18 mouse cellular contexts compared by ENCODE assay signal in genomic region chr1:55525748-55526147, GRCm38 (mm10).
"Had no signal": no experiment of that assay in that cellular context is flagged by ENCODE, and none has a peak within 500 bp of the region (broad histone marks: within the 10 kb centered on the region; RNA-seq: fewer than 3 reads in every experiment).

No protein-coding gene starts in this region.

- H3K4me2 ChIP-seq: liver, embryonic 12.5 days; lung, embryonic 14.5 days; midbrain, embryonic 11.5 days; neural tube, embryonic 13.5 days; neural tube, embryonic 15.5 days had no signal

- DNase-seq: lung, adult 18-20 months; lung, embryonic 14.5 days; lung, postnatal 10 days; lung, postnatal 4 days; midbrain, embryonic 14.5 days; retina, postnatal 1 day; right cerebral cortex, adult 18-20 months; thymus, adult 2 months; thymus, postnatal 25 days; thymus, postnatal 4 days had no signal

- H3K27ac ChIP-seq: liver, embryonic 12.5 days; liver, embryonic 14.5 days; neural tube, embryonic 13.5 days; neural tube, embryonic 15.5 days had no signal

- H3K27me3 ChIP-seq: liver, embryonic 12.5 days; neural tube, embryonic 13.5 days; neural tube, embryonic 15.5 days had no signal

- H3K9me3 ChIP-seq: liver, embryonic 12.5 days; megakaryocyte, embryonic 14.5 days; neural tube, embryonic 13.5 days; neural tube, embryonic 15.5 days had no signal

- H3K4me3 ChIP-seq: liver, embryonic 12.5 days; megakaryocyte, embryonic 14.5 days; myocyte; neural tube, embryonic 13.5 days; neural tube, embryonic 15.5 days had no signal

- H3K4me1 ChIP-seq: neural tube, embryonic 13.5 days; neural tube, embryonic 15.5 days had no signal

- H3K36me3 ChIP-seq: liver, embryonic 12.5 days; neural tube, embryonic 13.5 days; neural tube, embryonic 15.5 days had no signal

- H3K9ac ChIP-seq: liver, embryonic 12.5 days; liver, embryonic 14.5 days; lung, embryonic 14.5 days; neural tube, embryonic 13.5 days; neural tube, embryonic 15.5 days had no signal

- ATAC-seq: liver, embryonic 12.5 days; midbrain, embryonic 16.5 days had no signal
